Mouse (Mus musculus): Measurements from ENCODE around the gene Ptpn6. TPM values are rescaled to one million over a fixed set of nuclear protein-coding genes. Genes with fewer than 3 reads are reported as not detected.

The Ptpn6 gene
- polyA plus RNA-seq, 1 experiment from 2014 or later, result 28.7 TPM

- DNase-seq, result no peak
- H3K4me3 ChIP-seq (replicated peaks), result no peak overlapping the region
- 65% methylated on average over 2 of the region's 2 CpGs for WGBS (ENCODE audit: insufficient replicate concordance)
- H3K4me1 ChIP-seq (replicated peaks), result peaks cover 37% of the 10 kb centered on the region
- H3K36me3 ChIP-seq, result no peaks in the 10 kb centered on the region
- H3K4me2 ChIP-seq, result no peak overlapping the region
- H3K9me3 ChIP-seq (replicated peaks), result no peaks in the 10 kb centered on the region
- H3K27ac ChIP-seq, result no peak overlapping the region
- ATAC-seq (ENCODE audit: low read depth), result no peak
- H3K9ac ChIP-seq, result no peak overlapping the region
- peaks cover 65% of the 10 kb centered on the region for H3K27me3 ChIP-seq
Observed at GRCm38 (mm10) chr6:124753861-124754260, 15.3 kb upstream of the Ptpn6 start.

GRCm38 (mm10) chr6:124750405-124750804 is 11.9 kb upstream of the Ptpn6 start:
- no peak overlapping the region for H3K27ac ChIP-seq
- H3K4me1 ChIP-seq (replicated peaks), result peaks cover 29% of the 10 kb centered on the region
- H3K4me3 ChIP-seq (replicated peaks), result no peak overlapping the region
- no peak for ATAC-seq (ENCODE audit: low read depth)
- H3K36me3 ChIP-seq, result peaks cover 10% of the 10 kb centered on the region; the same call in 1 of the 2 replicates
- H3K9me3 ChIP-seq (replicated peaks), result no peaks in the 10 kb centered on the region
- H3K9ac ChIP-seq, result no peak overlapping the region
- no peak for DNase-seq
- WGBS (ENCODE audit: insufficient replicate concordance), result 67% methylated on average over 8 of the region's 8 CpGs
- H3K4me2 ChIP-seq, result no peak overlapping the region
- H3K27me3 ChIP-seq, result peaks cover 30% of the 10 kb centered on the region

- DNase-seq (no peak), ATAC-seq (ENCODE audit: low read depth) (no peak)
- Histone ChIP-seq H3K27ac (no peak overlapping the region), H3K4me3 (replicated peaks) (peak overlapping the region; percentile 71), H3K4me2 (peak overlapping the region; percentile 100), H3K4me1 (replicated peaks) (peaks cover 28% of the 10 kb centered on the region), H3K36me3 (peaks cover 16% of the 10 kb centered on the region), H3K9me3 (replicated peaks) (no peaks in the 10 kb centered on the region), H3K27me3 (no peaks in the 10 kb centered on the region), H3K9ac (peak overlapping the region; percentile 91)
- WGBS (ENCODE audit: insufficient replicate concordance), result 79% methylated on average over 7 of the region's 7 CpGs
Observed at GRCm38 (mm10) chr6:124746654-124747632, 8.4 kb upstream of the Ptpn6 start.

GRCm38 (mm10) chr6:124746296-124746605 is 7.7 kb upstream of the Ptpn6 start:
- Histone ChIP-seq H3K36me3 (peaks cover 16% of the 10 kb centered on the region), H3K4me3 (replicated peaks) (peak overlapping the region; percentile 71), H3K4me1 (replicated peaks) (peaks cover 30% of the 10 kb centered on the region), H3K27me3 (no peaks in the 10 kb centered on the region), H3K27ac (peak overlapping the region; percentile 86), H3K4me2 (peak overlapping the region; percentile 100), H3K9me3 (replicated peaks) (no peaks in the 10 kb centered on the region), H3K9ac (peak overlapping the region; percentile 91)
- DNase-seq (no peak), ATAC-seq (ENCODE audit: low read depth) (no peak)
- 28% methylated on average over 8 of the region's 8 CpGs for WGBS (ENCODE audit: insufficient replicate concordance)

- peak overlapping the region; percentile 71 for H3K4me3 ChIP-seq (replicated peaks)
- no peaks in the 10 kb centered on the region for H3K27me3 ChIP-seq
- H3K36me3 ChIP-seq, result peaks cover 16% of the 10 kb centered on the region
- H3K9ac ChIP-seq, result peak overlapping the region; percentile 91
- no peaks in the 10 kb centered on the region for H3K9me3 ChIP-seq (replicated peaks)
- peak overlapping the region; percentile 100 for H3K4me2 ChIP-seq
- H3K27ac ChIP-seq, result peak overlapping the region; percentile 86
- ATAC-seq (ENCODE audit: low read depth), result peak; percentile 76
- WGBS (ENCODE audit: insufficient replicate concordance), result under 1% methylated on average over 85 of the region's 85 CpGs
- H3K4me1 ChIP-seq (replicated peaks), result peaks cover 32% of the 10 kb centered on the region
- peak; percentile 90 for DNase-seq
Observed at GRCm38 (mm10) chr6:124745490-124746295, 7.2 kb upstream of the Ptpn6 start.

- H3K4me2 ChIP-seq, result peak overlapping the region; percentile 100
- peaks cover 16% of the 10 kb centered on the region for H3K36me3 ChIP-seq
- peak overlapping the region; percentile 70 for H3K9ac ChIP-seq
- ATAC-seq (ENCODE audit: low read depth) (no peak), DNase-seq (no peak)
- peak overlapping the region; percentile 71 for H3K4me3 ChIP-seq (replicated peaks)
- H3K27ac ChIP-seq, result peak overlapping the region; percentile 47; the same call in 1 of the 2 replicates
- H3K27me3 ChIP-seq, result no peaks in the 10 kb centered on the region
- H3K9me3 ChIP-seq (replicated peaks), result no peaks in the 10 kb centered on the region
- WGBS (ENCODE audit: insufficient replicate concordance), result 69% methylated on average over 26 of the region's 26 CpGs
- peaks cover 40% of the 10 kb centered on the region for H3K4me1 ChIP-seq (replicated peaks)
Observed at GRCm38 (mm10) chr6:124744755-124745321, 6.3 kb upstream of the Ptpn6 start.

- whole genome bisulfite sequencing (ENCODE audit: insufficient replicate concordance), result 80% methylated on average over 8 of the region's 8 CpGs
Observed at GRCm38 (mm10) chr6:124743647-124744046, 5.1 kb upstream of the Ptpn6 start.

GRCm38 (mm10) chr6:124742839-124743514 is 4.5 kb upstream of the Ptpn6 start:
- no peak for DNase-seq
- no peak for ATAC-seq (ENCODE audit: low read depth)
- H3K4me3 ChIP-seq (replicated peaks), result no peak overlapping the region
- peaks cover 59% of the 10 kb centered on the region for H3K4me1 ChIP-seq (replicated peaks)
- H3K27ac ChIP-seq, result no peak overlapping the region
- H3K4me2 ChIP-seq, result no peak overlapping the region
- H3K27me3 ChIP-seq, result no peaks in the 10 kb centered on the region
- no peaks in the 10 kb centered on the region for H3K9me3 ChIP-seq (replicated peaks)
- peaks cover 9% of the 10 kb centered on the region for H3K36me3 ChIP-seq
- WGBS (ENCODE audit: insufficient replicate concordance), result 87% methylated on average over 15 of the region's 15 CpGs
- no peak overlapping the region for H3K9ac ChIP-seq

More at GRCm38 (mm10) chr6:124743647-124744046, 5.1 kb upstream of the Ptpn6 start:
- no peak overlapping the region for H3K4me2 ChIP-seq
- H3K27ac ChIP-seq, result no peak overlapping the region
- peaks cover 16% of the 10 kb centered on the region for H3K36me3 ChIP-seq
- no peaks in the 10 kb centered on the region for H3K9me3 ChIP-seq (replicated peaks)
- no peak overlapping the region for H3K4me3 ChIP-seq (replicated peaks)
- DNase-seq (no peak), ATAC-seq (ENCODE audit: low read depth) (no peak)
- H3K27me3 ChIP-seq, result no peaks in the 10 kb centered on the region
- no peak overlapping the region for H3K9ac ChIP-seq
- H3K4me1 ChIP-seq (replicated peaks), result peaks cover 52% of the 10 kb centered on the region

- ATAC-seq (ENCODE audit: low read depth), result no peak
- Histone ChIP-seq H3K27ac (peak overlapping the region; percentile 98), H3K36me3 (peaks cover 6% of the 10 kb centered on the region), H3K9ac (peak overlapping the region; percentile 85), H3K4me3 (replicated peaks) (peak overlapping the region; percentile 67), H3K4me1 (replicated peaks) (peaks cover 63% of the 10 kb centered on the region), H3K27me3 (no peaks in the 10 kb centered on the region), H3K4me2 (peak overlapping the region; percentile 97), H3K9me3 (replicated peaks) (no peaks in the 10 kb centered on the region)
- DNase-seq, result no peak
- 78% methylated on average over 3 of the region's 3 CpGs for WGBS (ENCODE audit: insufficient replicate concordance)
Observed at GRCm38 (mm10) chr6:124741842-124742241, 3.3 kb upstream of the Ptpn6 start.

GRCm38 (mm10) chr6:124740888-124741761 is 2.6 kb upstream of the Ptpn6 start, which contains the start of gene Grcc10:
TSS of gene Grcc10 (minus strand) at chr6:124741374.
- Histone ChIP-seq H3K27ac (peak within 1 kb of the TSS; percentile 98), H3K9me3 (replicated peaks) (no peaks in the 10 kb centered on the region), H3K9ac (peak within 1 kb of the TSS; percentile 85), H3K36me3 (peaks cover 6% of the 10 kb centered on the region), H3K4me1 (replicated peaks) (peaks cover 56% of the 10 kb centered on the region), H3K4me3 (replicated peaks) (peak within 1 kb of the TSS; percentile 67), H3K4me2 (peak within 1 kb of the TSS; percentile 97), H3K27me3 (no peaks in the 10 kb centered on the region)
- ATAC-seq (ENCODE audit: low read depth) (peak; percentile 82), DNase-seq (peak; percentile 85)
- WGBS (ENCODE audit: insufficient replicate concordance), result under 1% methylated on average over 41 of the region's 41 CpGs

Data from liver, embryonic 13.5 days (tissue).